Mouse (Mus musculus) thymus, adult 2 months (tissue): ENCODE data around the gene Stpg2.

Source experiments
- CTCF ChIP-seq: fragments of 200-500 bp; IDR thresholded peaks from 2 replicates; pipeline ENCODE4 v1.5.1; 2012; ENCODE audit warnings: mild to moderate bottlenecking, control low read depth, low read length, moderate library complexity, borderline replicate concordance; ENCODE audit not compliant: control insufficient read depth, poor library complexity, insufficient read depth; ENCODE audit errors: extremely low read depth
- POLR2A ChIP-seq: fragments of 200-500 bp; IDR thresholded peaks from 2 replicates; pipeline ENCODE4 v1.6.1; 2012; ENCODE audit warnings: mild to moderate bottlenecking, low read length, control low read depth, moderate library complexity; ENCODE audit not compliant: control insufficient read depth, poor library complexity, insufficient read depth; ENCODE audit errors: extremely low read depth

DNA sequence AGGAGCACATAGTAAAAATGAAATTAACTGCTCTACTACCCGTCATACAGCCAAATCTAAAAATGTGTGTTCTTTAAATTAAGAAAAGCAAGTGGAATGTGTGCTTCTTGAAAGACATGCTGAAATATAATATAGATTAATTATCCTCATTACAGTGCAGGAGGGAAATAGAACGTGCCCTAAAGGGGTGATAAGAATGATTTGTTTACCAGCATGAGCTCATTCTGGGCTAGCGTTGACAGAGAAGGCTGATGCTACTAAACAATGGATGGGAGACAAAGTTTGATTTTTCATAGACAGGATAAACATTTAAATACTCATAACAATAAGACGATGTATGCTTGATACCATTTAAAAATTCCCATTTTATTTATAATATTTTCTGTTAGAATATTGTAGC lies 446.0 kb downstream of the Stpg2 start:
- TF ChIP-seq POLR2A (no peak), CTCF (no peak)
